Mouse (Mus musculus) CH12.LX (cell line): ENCODE measurements around the gene Thumpd1.

Experiments used
- CTCF ChIP-seq, 2 experiments: IDR thresholded peaks in 1 of 2; conservative IDR thresholded peaks in 1 of 2; 2 replicates each; pipeline ENCODE4 v1.5.1; 2011 to 2012; ENCODE audit warnings: low read depth in 2 of 2, low read length in 2 of 2, improper control_type of control experiment in 1 of 2, inconsistent platforms in 1 of 2, mild to moderate bottlenecking in 1 of 2, moderate library complexity in 1 of 2
- EP300 ChIP-seq: IDR thresholded peaks from 2 replicates; pipeline ENCODE4 v1.6.1; 2011; ENCODE audit warnings: low read length, improper control_type of control experiment
- MAX ChIP-seq: IDR thresholded peaks from 2 replicates; pipeline ENCODE4 v1.6.1; 2011; ENCODE audit warnings: low read length, improper control_type of control experiment
- POLR2A ChIP-seq: IDR thresholded peaks from 2 replicates; pipeline ENCODE4 v1.6.1; 2011; ENCODE audit warnings: low read depth, mild to moderate bottlenecking, improper control_type of control experiment, low read length
- ZNF384 ChIP-seq: IDR thresholded peaks from 2 replicates; pipeline ENCODE4 v1.6.1; 2012; ENCODE audit warnings: low read depth, low read length, improper control_type of control experiment, inconsistent platforms

DNA sequence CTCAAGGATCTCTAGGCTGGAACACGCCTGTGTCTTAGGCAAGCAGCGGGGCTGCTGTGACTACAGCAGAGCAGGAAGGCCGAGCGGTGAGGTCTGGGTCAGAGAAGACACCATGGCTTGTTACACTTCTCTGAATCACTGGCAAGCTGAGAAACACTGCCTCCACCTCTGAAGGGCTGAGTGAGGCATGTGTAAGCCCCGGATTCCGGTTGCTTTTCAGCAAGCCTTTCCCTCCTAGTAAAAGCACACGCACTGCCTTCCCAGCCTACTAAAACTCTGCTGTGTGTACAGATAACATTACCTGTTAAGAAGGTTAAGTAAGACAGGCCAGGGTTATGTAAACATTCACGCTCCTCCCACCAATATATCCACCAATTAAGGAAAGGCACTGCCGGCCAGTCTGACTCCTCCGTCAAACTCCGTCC, 39.9 kb upstream of the Thumpd1 start, which contains the start of gene Acsm3:
- TF ChIP-seq POLR2A (no peak), CTCF (conservative IDR thresholded peaks at IDR 0.05 in 1 of 2, IDR thresholded peaks at IDR 0.05 in 1 of 2; ENCODE audit: low read depth in 2 of 2, low read length in 2 of 2) (no peak), ZNF384 (no peak), EP300 (no peak), MAX (no peak)
